Mouse (Mus musculus) kidney, postnatal 0 days (tissue): ENCODE measurements around the gene 1700003H04Rik. TPM values are rescaled to one million over a fixed set of nuclear protein-coding genes. Genes with fewer than 3 reads are reported as not detected.

Experiments
- ATAC-seq: fragments of 200-750 bp; cut with Nextera tagmentation; replicated peaks from 2 replicates; pipeline ENCODE4 v1.8.0; 2017; ENCODE audit warnings: low read depth, moderate number of reproducible peaks, moderate TSS enrichment, moderate library complexity; ENCODE audit not compliant: low FRiP score
- DNase-seq: peaks from one replicate; pipeline ENCODE4 v3.0.0-alpha.2; 2016; ENCODE audit warnings: low spot score
- H3K27ac ChIP-seq: fragments of 300-500 bp; sonication (generic); 2 replicates; pipeline ENCODE4 v1.5.1; 2014; ENCODE audit warnings: mild to moderate bottlenecking
- H3K27me3 ChIP-seq: fragments of 300-500 bp; sonication (generic); 2 replicates; pipeline ENCODE4 v1.6.1; 2014; ENCODE audit warnings: low read length, mixed read lengths; ENCODE audit not compliant: insufficient read depth
- H3K36me3 ChIP-seq: fragments of 300-500 bp; sonication (generic); 2 replicates; pipeline ENCODE4 v1.6.1; 2014; ENCODE audit warnings: low read length, mixed read lengths; ENCODE audit not compliant: insufficient read depth
- H3K4me1 ChIP-seq: fragments of 300-500 bp; sonication (generic); replicated peaks from 2 replicates; pipeline ENCODE4 v1.6.1; 2014; ENCODE audit warnings: antibody characterized with exemption, low read length, mixed read lengths; ENCODE audit not compliant: insufficient read depth
- H3K4me2 ChIP-seq: fragments of 300-500 bp; sonication (generic); 2 replicates; pipeline ENCODE4 v1.6.1; 2014; ENCODE audit warnings: mild to moderate bottlenecking, low read length, moderate library complexity, mixed read lengths
- H3K4me3 ChIP-seq: fragments of 300-500 bp; sonication (generic); replicated peaks from 2 replicates; pipeline ENCODE4 v1.5.1; 2014; ENCODE audit warnings: low read depth, low read length
- H3K9ac ChIP-seq: fragments of 300-500 bp; sonication (generic); 2 replicates; pipeline ENCODE4 v1.6.1; 2014; ENCODE audit warnings: low read depth, low read length
- H3K9me3 ChIP-seq: fragments of 300-500 bp; sonication (generic); replicated peaks from 2 replicates; pipeline ENCODE4 v1.6.1; 2016; ENCODE audit warnings: low read length, inconsistent platforms, mixed read lengths
- CTCF ChIP-seq: IDR thresholded peaks from 2 replicates; pipeline ENCODE4 v1.5.1; 2016; ENCODE audit warnings: antibody characterized with exemption, low read depth, mild to moderate bottlenecking, moderate library complexity
- WGBS: fragments of 180-500 bp; shearing (Covaris S2); extraction: QIAGEN DNeasy Blood & Tissue Kit; methylation state at CpG from one replicate; pipeline ENCODE4 v1.1.7; 2014; 5-methylcytosine and 5-hydroxymethylcytosine counted together
- polyA plus RNA-seq: library from polyadenylated mRNA; unstranded; fragments of >200 nt; fragmentation: Nextera tagmentation; extraction: Ambion mirVana; gene quantifications from 2 replicates; pipeline ENCODE4 v1.2.1, GENCODE M21; 2015

1700003H04Rik gene
- polyA plus RNA-seq: not detected in 2 replicates

DNA sequence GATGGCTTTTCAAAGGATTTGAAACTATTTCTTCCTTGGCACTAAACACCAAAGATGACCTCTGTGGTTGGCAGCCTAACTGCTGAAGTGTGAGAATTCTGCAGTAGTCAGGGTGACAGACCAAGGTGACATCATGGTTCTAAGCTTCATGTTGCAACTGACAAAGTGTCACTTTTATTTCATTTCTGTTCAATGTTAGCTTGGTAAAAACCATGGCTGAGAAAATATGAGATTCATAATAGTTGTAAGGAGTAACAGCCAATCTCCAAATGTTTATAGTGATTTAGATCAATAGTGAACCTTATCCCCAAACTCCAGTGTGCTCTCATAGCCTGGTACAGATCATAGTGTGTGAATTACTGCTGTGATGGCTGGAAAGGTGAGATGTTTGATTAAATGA is at the start of gene 1700003H04Rik:
TSS of gene 1700003H04Rik (minus strand) at position 101 of the 400 bp plus-strand sequence.
- no peaks in the 10 kb centered on the region for H3K27me3 ChIP-seq
- H3K4me2 ChIP-seq: no peak within 1 kb of the TSS
- TF ChIP-seq CTCF: no peak
- DNase-seq (no peak), ATAC-seq (no peak)
- no peak within 1 kb of the TSS for H3K27ac ChIP-seq
- no peak within 1 kb of the TSS for H3K9ac ChIP-seq
- no peaks in the 10 kb centered on the region for H3K36me3 ChIP-seq
- H3K9me3 ChIP-seq: no peaks in the 10 kb centered on the region
- H3K4me3 ChIP-seq: no peak within 1 kb of the TSS
- no peaks in the 10 kb centered on the region for H3K4me1 ChIP-seq

DNA sequence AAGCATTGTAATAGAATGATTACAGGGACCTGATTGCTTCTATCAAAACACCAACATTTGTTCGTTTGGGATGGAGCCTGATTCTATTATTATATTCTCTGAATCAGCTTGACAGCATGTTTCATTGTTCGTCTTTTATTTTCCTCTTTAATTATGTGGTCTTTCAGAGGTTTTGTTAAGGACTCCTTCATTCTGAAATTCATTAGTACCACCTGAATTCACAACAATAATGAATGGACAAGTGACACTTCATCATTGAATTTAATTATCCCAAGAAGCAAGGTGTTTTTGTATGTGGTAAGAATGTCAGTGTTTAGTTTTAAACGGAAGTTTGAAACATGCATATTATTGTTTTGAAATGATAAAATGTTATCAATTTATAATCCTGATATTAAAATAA is 42.1 kb upstream of the 1700003H04Rik start:
- no peaks in the 10 kb centered on the region for H3K27me3 ChIP-seq
- DNase-seq (no peak), ATAC-seq (no peak)
- no peak overlapping the region for H3K9ac ChIP-seq
- no peak for TF ChIP-seq CTCF
- no peak overlapping the region for H3K4me2 ChIP-seq
- no peaks in the 10 kb centered on the region for H3K4me1 ChIP-seq
- H3K4me3 ChIP-seq: no peak overlapping the region
- H3K9me3 ChIP-seq: no peaks in the 10 kb centered on the region
- no peak overlapping the region for H3K27ac ChIP-seq
- 71% methylated on average over 3 of the region's 3 CpGs for WGBS
- no peaks in the 10 kb centered on the region for H3K36me3 ChIP-seq

DNA sequence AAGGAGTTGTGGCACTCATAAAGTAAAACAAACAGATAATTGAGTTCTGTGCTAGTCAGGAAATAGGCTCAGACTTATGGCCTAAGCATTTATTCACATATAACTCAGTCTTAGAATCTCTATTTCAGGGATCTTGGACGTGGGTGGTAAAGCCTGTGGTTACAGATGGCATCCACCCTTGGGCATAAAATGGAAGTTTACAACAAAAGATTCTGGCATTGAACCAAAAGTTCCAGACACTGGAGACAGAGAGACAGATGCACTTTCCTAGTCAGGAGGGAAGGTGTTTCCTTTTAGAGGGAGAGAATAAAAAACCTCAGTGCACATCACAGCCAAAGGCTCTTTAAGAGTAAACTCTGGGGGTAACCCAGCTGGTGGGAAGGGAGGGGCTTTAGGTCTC is 32.4 kb upstream of the 1700003H04Rik start:
- ATAC-seq (no peak), DNase-seq (no peak)
- WGBS: 71% methylated on average over 1 of the region's 1 CpGs
- no peaks in the 10 kb centered on the region for H3K27me3 ChIP-seq
- no peaks in the 10 kb centered on the region for H3K36me3 ChIP-seq
- H3K4me3 ChIP-seq: no peak overlapping the region
- TF ChIP-seq CTCF: no peak
- no peak overlapping the region for H3K9ac ChIP-seq
- H3K4me2 ChIP-seq: no peak overlapping the region
- H3K9me3 ChIP-seq: no peaks in the 10 kb centered on the region
- H3K4me1 ChIP-seq: no peaks in the 10 kb centered on the region
- H3K27ac ChIP-seq: no peak overlapping the region

DNA sequence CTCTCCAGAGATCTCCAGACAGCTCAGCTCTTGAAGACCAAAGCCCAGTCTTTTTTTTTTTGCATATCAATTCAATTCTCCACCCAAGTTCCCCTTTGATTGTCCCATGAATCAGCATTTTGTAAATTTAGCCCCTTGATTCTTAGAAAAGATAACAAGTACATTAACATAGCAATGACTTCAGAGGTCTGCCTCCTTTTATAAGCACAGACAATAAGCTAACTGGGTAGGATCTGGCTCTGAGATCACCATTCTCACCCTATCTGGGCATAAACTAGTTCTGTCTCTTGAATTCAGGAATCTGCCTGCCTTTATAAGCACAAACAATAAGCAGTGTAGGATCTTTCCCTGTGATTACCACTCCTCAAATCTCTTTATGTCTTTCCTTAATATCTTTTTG is 29.1 kb upstream of the 1700003H04Rik start:
- Histone ChIP-seq H3K9me3 (no peaks in the 10 kb centered on the region), H3K9ac (no peak overlapping the region), H3K4me2 (no peak overlapping the region), H3K4me3 (no peak overlapping the region), H3K36me3 (no peaks in the 10 kb centered on the region), H3K27me3 (no peaks in the 10 kb centered on the region), H3K4me1 (no peaks in the 10 kb centered on the region), H3K27ac (no peak overlapping the region)
- ATAC-seq (no peak), DNase-seq (no peak)
- TF ChIP-seq CTCF: no peak

DNA sequence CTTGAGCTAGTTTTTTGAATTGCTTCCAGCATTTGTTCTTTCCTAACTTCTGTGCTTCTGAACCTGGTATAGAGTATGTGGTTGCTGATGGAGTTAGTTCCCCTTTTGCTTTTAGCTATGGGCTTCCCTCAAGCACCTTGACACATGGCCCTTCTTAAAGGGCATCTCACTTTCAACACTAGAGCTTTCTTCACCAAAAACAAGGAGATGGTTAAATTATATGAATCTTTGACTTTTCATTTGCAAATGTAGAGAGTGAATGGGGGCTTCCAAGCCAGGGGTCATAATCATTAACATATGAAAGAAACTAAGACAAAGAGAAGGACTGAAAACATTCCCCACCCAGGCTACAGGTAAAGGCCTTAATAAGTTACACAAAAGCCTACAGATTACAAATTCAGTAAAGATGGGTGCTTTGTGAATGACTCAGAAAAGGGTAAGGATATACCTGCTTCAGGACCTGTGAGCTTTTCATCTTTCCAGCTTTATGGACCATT is 25.2 kb upstream of the 1700003H04Rik start:
- ATAC-seq: no peak
- Histone ChIP-seq H3K27me3 (no peaks in the 10 kb centered on the region), H3K4me2 (no peak overlapping the region), H3K36me3 (no peaks in the 10 kb centered on the region), H3K9ac (no peak overlapping the region), H3K4me1 (no peaks in the 10 kb centered on the region), H3K27ac (no peak overlapping the region), H3K4me3 (no peak overlapping the region), H3K9me3 (no peaks in the 10 kb centered on the region)
- DNase-seq: no peak
- no peak for TF ChIP-seq CTCF

DNA sequence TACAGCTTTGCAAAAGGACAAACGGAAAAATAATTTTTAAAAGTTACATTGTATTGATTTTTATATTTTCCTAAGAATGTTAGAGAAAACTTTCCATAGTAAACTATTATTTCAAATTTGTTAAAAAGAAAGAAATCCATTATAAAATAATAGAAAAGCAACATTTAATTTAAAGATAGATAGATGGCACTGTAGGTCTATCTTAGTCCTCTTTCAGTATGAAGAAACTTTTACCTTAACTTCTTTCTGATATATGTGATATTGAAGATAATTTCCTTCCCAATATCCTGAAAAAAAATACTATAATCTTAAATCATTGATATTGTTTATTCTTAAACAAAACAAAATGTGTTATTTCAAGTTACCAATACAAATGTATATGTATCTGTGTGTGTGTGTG is 24.6 kb upstream of the 1700003H04Rik start:
- WGBS: 78% methylated on average over 1 of the region's 1 CpGs

DNA sequence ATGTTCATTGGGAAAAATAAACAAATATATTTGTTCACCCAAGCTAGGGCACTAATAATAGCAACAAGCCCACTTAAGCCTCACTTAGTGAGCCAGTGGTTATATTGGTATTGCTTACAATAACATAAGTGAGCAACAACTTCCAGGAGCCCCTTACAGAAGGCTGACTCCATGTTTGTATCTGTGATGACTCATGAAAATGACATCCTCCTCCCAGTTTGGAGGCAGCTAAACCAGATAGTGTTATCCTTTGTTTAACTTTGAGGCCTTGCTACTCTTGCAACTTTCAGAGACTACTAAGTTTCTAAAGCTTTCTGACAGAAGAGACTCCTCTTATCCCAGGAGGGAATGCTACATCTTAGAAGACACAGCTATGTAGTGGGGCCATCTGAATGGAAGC is 16.9 kb upstream of the 1700003H04Rik start:
- H3K27me3 ChIP-seq: no peaks in the 10 kb centered on the region
- H3K4me3 ChIP-seq: no peak overlapping the region
- no peaks in the 10 kb centered on the region for H3K4me1 ChIP-seq
- DNase-seq (no peak), ATAC-seq (no peak)
- no peak overlapping the region for H3K27ac ChIP-seq
- TF ChIP-seq CTCF: no peak
- H3K4me2 ChIP-seq: no peak overlapping the region
- H3K36me3 ChIP-seq: no peaks in the 10 kb centered on the region
- H3K9me3 ChIP-seq: no peaks in the 10 kb centered on the region
- H3K9ac ChIP-seq: no peak overlapping the region

More for the DNA sequence above, 24.6 kb upstream of the 1700003H04Rik start:
- H3K27me3 ChIP-seq: no peaks in the 10 kb centered on the region
- DNase-seq (no peak), ATAC-seq (no peak)
- H3K4me1 ChIP-seq: no peaks in the 10 kb centered on the region
- H3K36me3 ChIP-seq: no peaks in the 10 kb centered on the region
- no peak overlapping the region for H3K27ac ChIP-seq
- H3K9ac ChIP-seq: no peak overlapping the region
- H3K4me2 ChIP-seq: no peak overlapping the region
- no peaks in the 10 kb centered on the region for H3K9me3 ChIP-seq
- H3K4me3 ChIP-seq: no peak overlapping the region
- TF ChIP-seq CTCF: no peak
